28 mouse cellular contexts compared by ENCODE assay signal in the genomic region with DNA sequence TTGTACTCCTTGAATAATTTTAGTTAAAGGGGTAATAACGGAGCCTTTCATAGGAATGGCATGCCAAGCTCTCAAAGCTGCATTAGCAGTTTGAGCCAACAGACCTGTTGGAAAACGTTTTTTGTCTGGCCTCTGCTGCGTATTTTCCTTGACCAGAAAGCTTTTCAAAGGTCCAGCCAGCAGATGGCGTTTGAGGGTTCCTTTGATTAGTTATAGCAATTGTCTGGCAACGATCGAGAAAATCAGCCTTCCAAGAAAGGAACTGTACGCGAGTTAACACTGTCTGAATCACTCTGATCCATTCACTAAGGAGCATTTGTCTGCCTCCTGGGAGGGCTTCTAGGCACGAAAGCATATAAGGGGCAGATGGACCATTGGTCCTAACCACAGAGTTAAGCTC. TPM values are rescaled to one million over a fixed set of nuclear protein-coding genes. Genes with fewer than 3 reads are reported as not detected.
"Had no signal": no experiment of that assay in that cellular context is flagged by ENCODE, and none has a peak within 500 bp of the region (broad histone marks: within the 10 kb centered on the region; RNA-seq: fewer than 3 reads in every experiment).

No protein-coding gene starts in this region.

- H3K4me2 ChIP-seq: kidney, embryonic 15.5 days; limb, embryonic 12.5 days; limb, embryonic 15.5 days; liver, embryonic 11.5 days; lung, embryonic 14.5 days; midbrain, embryonic 12.5 days; midbrain, embryonic 15.5 days; neural tube, embryonic 12.5 days; neural tube, embryonic 15.5 days; stomach, embryonic 15.5 days had no signal

- H3K36me3 ChIP-seq: kidney, embryonic 15.5 days; limb, embryonic 12.5 days; limb, embryonic 15.5 days; midbrain, embryonic 12.5 days; midbrain, embryonic 15.5 days; neural tube, embryonic 12.5 days; neural tube, embryonic 15.5 days; stomach, embryonic 15.5 days had no signal

- DNase-seq: kidney, adult 8-10 months; kidney, postnatal 14 days; kidney, postnatal 4 days; left cerebral cortex, postnatal 4 days; liver, postnatal 0 days; lung, embryonic 14.5 days; right cerebral cortex, adult 18-20 months; right cerebral cortex, postnatal 14 days; right cerebral cortex, postnatal 4 days; thymus, adult 18-20 months; thymus, postnatal 36 days had no signal

- ATAC-seq: liver, postnatal 0 days; lung, postnatal 0 days; midbrain, embryonic 15.5 days had no signal

- H3K9me3 ChIP-seq: stomach, embryonic 15.5 days had no signal

- H3K27me3 ChIP-seq: kidney, embryonic 15.5 days; limb, embryonic 12.5 days; limb, embryonic 15.5 days; midbrain, embryonic 12.5 days; midbrain, embryonic 15.5 days; neural tube, embryonic 12.5 days; neural tube, embryonic 15.5 days; stomach, embryonic 15.5 days had no signal

- H3K4me1 ChIP-seq: kidney, embryonic 15.5 days; limb, embryonic 12.5 days; limb, embryonic 15.5 days; midbrain, embryonic 12.5 days; midbrain, embryonic 15.5 days; neural tube, embryonic 12.5 days; neural tube, embryonic 15.5 days; stomach, embryonic 15.5 days had no signal

- H3K9ac ChIP-seq: kidney, embryonic 15.5 days; limb, embryonic 12.5 days; limb, embryonic 15.5 days; liver, embryonic 14.5 days; liver, postnatal 0 days; lung, embryonic 14.5 days; midbrain, embryonic 12.5 days; midbrain, embryonic 15.5 days; neural tube, embryonic 12.5 days; neural tube, embryonic 15.5 days; stomach, embryonic 15.5 days had no signal

- H3K4me3 ChIP-seq: kidney, embryonic 15.5 days; limb, embryonic 12.5 days; limb, embryonic 15.5 days; midbrain, embryonic 12.5 days; midbrain, embryonic 15.5 days; neural tube, embryonic 12.5 days; neural tube, embryonic 15.5 days; stomach, embryonic 15.5 days had no signal

- H3K27ac ChIP-seq: kidney, embryonic 15.5 days; limb, embryonic 12.5 days; limb, embryonic 15.5 days; liver, embryonic 14.5 days; macrophage; midbrain, embryonic 12.5 days; midbrain, embryonic 15.5 days; neural tube, embryonic 12.5 days; neural tube, embryonic 15.5 days; stomach, embryonic 15.5 days had no signal

RNA-seq across cellular contexts. Expression of a gene that starts 31.6 kb away (rescaled TPM):
- total RNA-seq: layer of hippocampus, adult 18-20 months; layer of hippocampus, postnatal 14 days; left cerebral cortex, adult 8-10 months; left cerebral cortex, postnatal 14 days; left cerebral cortex, postnatal 4 days; megakaryocyte, adult 5-6 weeks had no signal
- polyA plus RNA-seq: kidney, embryonic 15.5 days; limb, embryonic 12.5 days; limb, embryonic 15.5 days; liver, embryonic 11.5 days; liver, embryonic 14.5 days; liver, postnatal 0 days; lung, embryonic 14.5 days; lung, postnatal 0 days; macrophage; midbrain, embryonic 12.5 days; midbrain, embryonic 15.5 days; neural tube, embryonic 12.5 days; neural tube, embryonic 15.5 days; stomach, embryonic 15.5 days had no signal

RNA-seq across cellular contexts. Expression of a gene that starts 53.3 kb away (rescaled TPM):
- total RNA-seq: layer of hippocampus, adult 18-20 months; layer of hippocampus, postnatal 14 days; left cerebral cortex, adult 8-10 months; left cerebral cortex, postnatal 14 days; left cerebral cortex, postnatal 4 days; megakaryocyte, adult 5-6 weeks had no signal
- polyA plus RNA-seq: kidney, embryonic 15.5 days; limb, embryonic 12.5 days; limb, embryonic 15.5 days; liver, embryonic 11.5 days; liver, embryonic 14.5 days; liver, postnatal 0 days; lung, embryonic 14.5 days; lung, postnatal 0 days; macrophage; midbrain, embryonic 12.5 days; midbrain, embryonic 15.5 days; neural tube, embryonic 12.5 days; neural tube, embryonic 15.5 days; stomach, embryonic 15.5 days had no signal
